Mouse (Mus musculus): ENCODE measurements around the gene Spem1.

The Spem1 gene

DNA sequence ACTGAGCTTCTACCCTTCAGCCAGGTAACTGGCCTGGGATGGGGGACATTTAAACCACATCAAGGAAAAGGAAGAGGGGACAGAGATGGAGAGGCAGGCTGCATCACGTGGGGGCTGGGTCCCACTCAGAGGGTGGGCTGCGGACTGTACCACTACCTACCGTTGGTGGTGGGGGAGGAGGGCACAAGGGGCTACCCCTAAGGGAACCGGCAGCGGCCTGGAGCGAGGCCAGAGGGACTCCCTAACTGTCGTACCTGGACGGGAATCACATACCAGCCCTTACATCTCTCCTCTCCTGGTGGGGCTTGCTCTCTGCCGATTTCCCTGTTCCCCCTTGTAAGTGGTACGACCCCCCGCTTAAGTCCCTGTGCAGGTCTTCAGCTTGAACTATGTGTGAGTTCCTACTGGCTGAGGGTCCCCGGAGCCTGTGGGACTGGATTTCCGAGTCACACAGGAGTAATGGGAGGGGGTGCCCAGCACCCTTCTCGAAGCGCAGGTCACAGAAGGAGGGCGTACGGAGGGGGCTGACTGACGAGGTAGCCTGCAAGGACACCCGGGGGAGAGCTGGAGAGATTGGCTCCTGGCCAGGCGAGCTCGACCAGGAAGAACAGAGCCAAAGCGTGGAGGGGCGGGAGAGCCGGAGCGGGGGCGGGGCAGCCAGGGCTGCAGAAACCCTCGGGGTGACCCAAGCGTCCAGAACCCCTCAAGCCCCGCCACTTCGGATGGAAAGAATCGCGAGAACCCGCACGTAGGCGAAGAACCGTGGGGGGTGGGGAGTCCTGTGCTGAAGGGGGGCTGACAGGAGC is 21.4 kb downstream of the Spem1 start:
- no peak for DNase-seq (ENCODE audit: low spot score in 2 of 2)

DNA sequence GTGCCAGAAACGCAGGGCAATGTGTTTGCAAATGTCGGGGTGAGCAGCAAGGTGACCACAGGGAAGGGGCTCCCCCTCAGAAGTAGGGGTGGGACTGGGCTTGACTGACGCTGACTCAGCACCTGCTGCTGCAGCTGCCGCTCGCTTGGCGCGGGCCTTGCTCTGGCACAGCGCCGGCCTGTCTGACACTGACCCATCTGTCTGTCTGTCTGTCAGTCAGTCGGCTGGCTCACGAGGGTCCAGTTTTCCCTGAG is 21.9 kb downstream of the Spem1 start:
- no peak for DNase-seq (ENCODE audit: low spot score in 2 of 2)

DNA sequence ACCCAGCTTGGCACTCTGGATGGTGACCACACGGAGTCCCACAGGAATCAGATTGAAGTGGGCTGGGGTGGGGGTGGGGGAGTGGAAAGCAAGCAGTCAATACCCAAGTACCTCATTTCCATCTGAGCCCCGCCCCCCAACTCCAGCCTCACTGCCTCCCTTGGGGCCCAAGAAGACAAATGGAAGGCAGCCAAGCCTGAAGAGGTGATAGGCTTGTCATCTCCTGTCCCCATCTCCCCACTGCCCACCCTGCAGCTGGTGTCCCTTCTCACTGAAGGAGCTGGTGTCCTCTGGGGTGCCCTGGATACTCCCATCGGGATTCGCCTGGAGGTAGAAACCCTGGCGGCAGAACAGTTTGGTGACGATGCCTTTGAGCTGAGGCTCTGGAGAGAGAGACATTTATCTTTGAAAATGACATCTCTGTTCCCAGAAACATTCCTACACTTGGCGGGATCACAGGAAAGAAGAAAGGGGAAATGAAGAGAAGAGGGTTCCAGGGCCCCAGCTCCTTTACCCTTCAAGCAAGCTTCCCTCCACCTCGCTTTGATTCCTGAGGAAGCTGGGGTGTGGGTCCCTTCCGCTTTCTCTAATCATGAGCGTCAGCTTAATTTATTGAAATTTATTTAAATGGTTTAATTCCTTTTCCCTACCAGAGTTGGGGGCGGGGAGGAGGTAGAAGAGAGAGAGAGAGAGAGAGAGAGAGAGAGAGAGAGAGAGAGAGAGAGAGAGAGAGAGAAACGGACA is 22.4 kb downstream of the Spem1 start:
- DNase-seq (ENCODE audit: low spot score in 2 of 2): peak; percentile 66 to 73

DNA sequence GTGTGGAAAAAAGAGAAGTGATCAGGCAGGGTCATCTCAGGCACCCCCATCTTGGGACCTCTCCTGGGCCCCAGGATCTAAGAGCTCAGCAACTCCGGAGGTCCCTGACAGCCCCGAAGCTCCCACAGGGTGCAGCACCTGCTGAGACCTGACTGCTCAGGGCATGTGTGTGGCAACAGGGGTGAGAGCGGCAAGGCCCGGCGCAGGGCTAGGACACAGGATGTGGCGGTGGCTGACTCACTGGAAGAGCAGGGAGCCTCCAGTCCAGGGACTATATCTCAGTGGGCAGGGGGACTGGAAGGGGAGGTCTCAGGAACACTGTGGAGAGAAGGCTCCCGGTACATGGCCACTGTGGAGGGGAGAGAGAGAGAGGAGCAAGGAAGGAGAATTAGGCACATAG is 24.1 kb downstream of the Spem1 start:
- DNase-seq (ENCODE audit: low spot score in 2 of 2): no peak

DNA sequence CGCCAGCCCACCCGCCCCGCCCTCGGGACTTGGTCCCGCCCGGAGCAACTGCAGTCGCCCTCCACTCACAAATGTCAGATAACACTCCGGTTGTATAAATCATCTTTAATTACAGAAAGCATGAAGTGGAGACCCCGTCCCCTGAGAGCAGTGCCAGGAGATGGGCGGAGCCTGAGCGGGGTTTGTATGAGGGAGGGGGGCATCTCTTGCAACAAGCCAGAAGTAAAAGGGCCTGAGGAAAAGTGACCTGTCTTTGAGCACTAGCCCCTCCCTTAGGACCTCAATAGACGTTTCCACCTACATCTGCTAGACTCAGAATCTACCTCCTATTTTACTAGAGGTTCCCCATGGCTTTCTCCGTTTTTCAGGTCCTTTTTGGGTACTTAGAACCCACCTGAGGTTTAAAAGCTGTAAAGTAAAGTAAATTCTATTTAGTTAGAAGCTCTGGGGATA is 26.0 kb downstream of the Spem1 start:
- DNase-seq (ENCODE audit: low spot score in 2 of 2): no peak

DNA sequence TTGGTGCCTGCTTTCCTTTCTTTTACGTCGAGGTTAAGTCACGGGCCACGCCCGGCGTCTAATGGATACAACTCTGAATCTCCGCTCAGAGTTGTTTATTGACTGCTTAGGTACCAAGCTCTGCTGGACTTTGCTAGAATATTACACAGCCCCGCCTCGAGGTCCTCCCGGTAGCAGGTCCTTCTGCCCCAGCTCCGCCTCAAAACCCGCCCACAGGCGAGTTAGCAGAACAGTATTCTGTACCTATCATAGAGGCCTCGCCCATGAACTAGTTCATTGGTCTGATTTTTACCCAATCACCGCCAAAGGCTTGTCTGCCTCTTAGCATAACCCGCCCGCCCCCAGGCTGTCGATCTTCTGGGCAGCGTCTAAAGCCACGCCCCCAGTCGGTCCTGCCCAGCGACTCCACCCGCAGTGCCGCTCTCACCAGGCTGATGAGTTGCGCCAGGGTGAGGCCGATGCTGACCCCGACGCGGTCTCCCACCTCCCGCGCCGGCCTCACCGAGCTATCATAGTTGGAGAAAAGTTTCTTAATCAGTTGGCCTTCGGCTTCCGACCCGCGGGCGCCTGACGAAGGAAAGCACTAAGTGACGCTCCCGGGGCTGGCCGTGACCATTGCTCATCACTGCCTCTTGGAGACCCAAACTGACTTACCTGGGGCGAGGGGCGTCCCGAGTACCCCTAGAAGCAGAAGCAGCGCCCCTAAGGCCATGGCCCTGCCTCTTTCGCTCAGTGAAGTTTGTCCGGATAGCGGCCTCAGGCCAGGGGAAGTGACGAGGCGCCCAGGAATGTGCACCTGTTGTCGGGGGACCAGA is 26.6 kb downstream of the Spem1 start, which contains the start of gene Chrnb1:
Chrnb1 (minus strand) TSS at position 776 of the 815 bp plus-strand sequence.
- DNase-seq (ENCODE audit: low spot score in 2 of 2): peak; percentile 98 to 99

DNA sequence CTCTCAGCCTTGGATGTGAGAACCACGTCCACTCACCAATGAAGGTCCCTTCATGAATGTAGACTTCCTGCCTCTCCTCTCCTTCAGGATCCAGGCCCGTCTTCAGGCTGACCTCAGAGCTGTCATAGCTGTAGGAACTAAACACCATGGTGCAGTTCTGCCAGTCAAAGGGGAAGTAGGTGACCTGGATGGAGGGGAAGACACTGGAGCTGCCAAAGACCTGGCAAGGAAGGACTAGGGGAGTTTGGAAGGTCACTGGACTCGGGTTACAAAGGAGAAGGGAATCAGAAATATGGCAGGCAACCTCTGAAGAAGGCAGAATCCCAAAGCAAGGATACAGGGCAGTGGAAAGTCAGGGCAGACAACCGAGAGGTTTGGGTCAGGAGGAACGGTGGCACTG is 28.6 kb downstream of the Spem1 start:
- DNase-seq (ENCODE audit: low spot score in 2 of 2): no peak

DNA sequence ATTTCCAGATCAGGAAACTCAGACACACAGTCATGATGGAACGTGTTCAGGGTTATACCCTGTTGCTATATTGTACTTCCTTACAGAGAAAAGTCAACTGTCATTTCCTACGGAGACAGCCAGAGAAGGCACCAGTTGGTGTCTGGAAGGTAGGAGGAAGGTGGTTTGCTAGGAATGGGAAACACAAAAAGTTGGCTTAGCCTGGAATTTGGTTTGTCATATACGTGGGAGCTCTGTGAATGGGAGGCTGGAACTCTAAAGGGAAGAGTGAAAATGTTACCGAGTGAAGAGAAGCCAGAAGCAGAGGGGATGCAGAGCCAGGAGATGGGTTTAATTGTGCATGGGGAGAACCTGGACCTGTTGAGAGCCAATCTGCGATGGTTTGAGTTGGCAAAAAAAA is 30.6 kb downstream of the Spem1 start:
- DNase-seq (ENCODE audit: low spot score in 2 of 2): no peak

DNA sequence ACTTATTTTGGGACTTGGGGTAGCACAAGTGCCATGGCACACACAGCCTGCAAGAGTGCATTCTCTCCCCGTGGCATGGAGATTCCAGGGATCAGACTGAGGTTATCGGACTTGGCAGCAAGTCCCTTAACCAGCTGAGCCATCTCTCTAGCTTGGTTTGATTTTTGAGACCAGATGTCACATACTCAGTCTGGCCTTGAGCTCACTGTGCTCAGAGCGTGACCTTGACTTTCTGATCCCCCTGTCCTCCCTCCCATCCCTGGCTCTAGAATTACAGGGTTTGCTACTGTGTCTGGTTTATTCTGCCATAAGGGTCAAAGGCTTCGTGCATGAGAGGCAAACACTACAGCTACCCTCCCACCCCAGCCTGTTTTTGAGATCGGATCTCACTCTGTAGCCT is 32.5 kb downstream of the Spem1 start:
- no peak for DNase-seq (ENCODE audit: low spot score in 2 of 2)

DNA sequence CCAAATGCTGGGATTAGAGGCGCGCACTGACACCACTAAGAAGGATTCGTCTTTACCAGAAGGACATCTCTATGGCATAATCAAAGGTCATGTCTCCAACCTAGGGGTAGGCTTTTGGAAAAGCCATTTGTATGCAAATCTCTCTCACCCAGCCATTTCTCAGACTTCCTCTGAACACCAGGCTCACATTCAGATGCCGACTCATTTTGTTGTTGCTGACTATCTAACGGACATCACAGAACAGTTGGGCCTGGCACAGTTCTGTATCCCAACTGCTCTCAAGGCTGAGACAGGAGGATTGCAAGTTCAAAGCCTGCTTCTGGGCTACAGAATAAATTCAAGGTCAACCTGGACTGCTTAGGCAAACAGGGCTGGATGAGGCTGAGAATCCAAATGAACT is 34.7 kb downstream of the Spem1 start:
- no peak for DNase-seq (ENCODE audit: low spot score in 2 of 2)

DNA sequence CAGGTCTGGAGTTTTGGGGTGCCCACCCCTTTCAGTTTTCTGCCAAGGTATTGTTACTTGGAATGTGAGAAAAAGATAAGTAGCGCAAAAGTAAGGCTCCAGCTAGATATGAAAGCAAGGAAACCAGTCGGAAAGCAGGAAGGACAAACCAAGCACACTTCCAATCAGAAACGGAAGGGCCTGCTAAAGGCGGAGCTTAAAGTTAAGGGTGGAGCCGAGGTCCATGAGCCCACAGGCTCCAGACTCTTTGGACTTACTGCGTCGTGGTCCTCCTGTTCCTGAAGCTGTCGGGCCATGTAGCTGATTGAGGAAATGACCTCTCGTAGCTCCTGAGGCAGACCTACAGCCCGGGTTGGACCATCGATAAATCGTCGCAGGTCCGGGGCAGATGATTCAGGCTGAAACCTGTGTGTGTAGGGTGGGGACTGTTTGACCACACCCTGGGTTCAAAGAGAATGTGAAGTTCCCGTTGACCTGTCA is 37.1 kb downstream of the Spem1 start:
- DNase-seq (ENCODE audit: low spot score in 2 of 2): peak in 1 of 2 experiments; percentile 38

DNA sequence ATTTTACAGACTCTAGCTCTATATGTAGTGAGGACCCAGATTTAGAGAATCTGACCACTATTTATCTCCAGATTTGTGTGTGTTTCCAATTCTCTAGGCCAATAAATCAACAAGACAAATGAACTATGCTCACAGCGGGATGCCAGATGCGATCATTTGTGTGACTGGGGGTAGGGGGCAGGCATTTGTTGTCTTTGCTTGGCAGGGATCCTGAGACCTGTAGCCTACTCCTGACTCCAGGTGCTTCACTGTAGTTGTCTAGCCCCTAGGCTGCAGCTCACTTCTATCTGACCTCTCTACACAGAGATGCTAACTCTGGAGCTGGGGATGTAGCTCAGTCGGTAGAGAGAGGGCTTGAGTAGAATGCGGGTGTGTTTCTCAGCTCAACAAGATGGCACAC is 40.2 kb downstream of the Spem1 start:
- DNase-seq (ENCODE audit: low spot score in 2 of 2): no peak

DNA sequence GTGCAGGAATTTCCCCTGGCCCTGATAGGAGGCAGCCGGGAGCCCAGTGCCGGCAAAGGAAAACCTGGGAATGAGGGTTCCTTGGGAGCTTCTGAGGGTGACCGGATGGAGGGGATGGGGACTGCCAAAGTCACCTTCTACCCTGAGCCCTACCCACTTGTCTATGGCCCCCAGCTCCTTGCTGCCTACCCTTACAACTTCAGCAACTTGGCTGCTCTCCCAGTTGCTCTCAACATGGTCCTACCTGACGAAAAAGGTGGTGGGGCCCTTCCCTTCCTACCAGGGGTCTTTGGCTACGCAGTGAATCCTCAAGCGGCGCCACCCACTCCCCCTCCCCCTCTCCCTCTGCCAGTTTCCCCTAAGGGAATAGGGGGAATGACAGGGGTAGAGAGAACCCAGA is 43.0 kb downstream of the Spem1 start:
- no peak for DNase-seq (ENCODE audit: low spot score in 2 of 2)

DNA sequence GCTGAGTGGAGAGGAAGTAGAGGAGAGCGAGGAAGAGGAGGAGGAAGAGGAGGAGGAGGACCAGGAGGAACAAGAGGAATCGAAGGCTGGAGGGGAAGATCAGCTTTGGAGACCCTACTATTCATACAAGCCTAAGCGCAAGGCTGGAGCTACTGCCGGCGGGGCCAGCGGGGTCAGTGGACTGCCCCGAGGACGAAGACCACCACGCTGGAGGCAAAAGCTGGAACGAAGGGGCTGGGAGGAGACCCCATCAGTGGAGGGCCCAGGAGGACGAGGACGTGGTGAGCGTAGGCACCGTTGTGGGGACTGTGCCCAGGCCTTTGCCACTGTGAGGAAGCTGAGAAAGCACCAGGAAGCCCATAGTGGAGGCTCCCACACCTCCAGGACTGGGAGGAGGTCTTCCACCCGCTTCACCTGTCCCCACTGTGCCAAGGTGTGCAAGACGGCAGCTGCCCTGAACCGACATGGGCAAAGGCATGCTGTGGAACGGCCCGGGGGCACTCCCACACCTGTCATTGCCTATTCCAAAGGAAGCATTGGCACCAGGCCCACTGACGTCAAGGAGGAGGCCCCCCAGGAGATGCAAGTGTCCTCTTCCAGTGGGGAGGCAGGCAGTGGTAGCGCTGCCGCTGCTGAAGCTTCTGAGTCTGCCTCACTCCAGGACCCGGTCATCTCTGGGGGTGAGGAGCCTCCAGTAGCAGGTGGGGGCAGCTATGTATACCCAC is 43.6 kb downstream of the Spem1 start:
- DNase-seq (ENCODE audit: low spot score in 2 of 2): no peak

DNA sequence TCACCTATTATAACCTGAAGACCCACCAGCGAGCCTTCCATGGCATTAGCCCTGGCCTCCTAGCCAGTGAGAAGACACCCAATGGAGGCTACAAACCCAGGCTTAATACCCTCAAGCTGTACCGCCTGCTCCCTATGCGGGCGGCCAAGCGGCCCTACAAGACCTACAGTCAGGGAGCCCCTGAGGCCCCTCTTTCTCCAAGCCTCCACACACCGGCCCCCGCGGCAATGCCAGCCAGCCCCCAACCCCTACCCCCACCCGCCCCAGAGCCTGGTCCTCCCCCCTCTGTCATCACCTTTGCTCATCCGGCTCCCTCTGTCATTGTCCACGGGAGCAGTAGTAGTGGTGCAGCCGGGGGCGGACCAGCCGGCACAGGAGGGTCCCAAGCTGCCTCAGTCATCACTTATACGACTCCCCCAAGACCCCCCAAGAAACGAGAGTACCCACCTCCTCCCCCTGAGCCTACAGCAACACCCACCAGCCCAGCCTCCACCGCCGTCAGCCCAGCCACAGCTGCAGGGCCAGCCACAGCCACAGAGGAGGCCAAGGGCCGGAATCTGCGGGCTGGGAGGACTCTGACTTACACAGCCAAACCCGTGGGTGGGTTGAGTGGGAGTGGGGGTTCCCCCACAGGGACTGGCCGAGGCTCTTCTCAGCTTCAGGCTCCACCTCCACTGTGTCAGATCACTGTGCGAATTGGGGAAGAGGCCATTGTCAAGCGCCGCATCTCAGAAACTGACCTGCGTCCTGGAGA is 44.3 kb downstream of the Spem1 start:
- DNase-seq (ENCODE audit: low spot score in 2 of 2): no peak

DNA sequence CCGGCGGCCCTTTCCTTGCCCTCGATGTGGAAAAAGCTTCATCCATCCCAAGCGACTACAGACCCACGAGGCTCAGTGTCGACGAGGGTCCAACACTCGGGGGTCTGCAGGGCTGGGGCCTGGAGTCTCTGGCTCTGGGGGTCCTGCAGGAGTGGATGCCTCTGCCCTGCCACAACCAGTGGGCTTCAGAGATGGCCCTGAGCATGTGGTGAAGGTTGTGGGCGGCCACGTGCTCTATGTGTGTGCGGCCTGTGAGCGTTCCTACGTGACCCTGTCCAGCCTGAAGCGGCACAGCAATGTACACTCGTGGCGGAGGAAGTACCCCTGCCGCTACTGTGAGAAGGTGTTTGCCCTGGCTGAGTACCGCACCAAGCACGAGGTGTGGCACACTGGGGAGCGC is 45.5 kb downstream of the Spem1 start:
- no peak for DNase-seq (ENCODE audit: low spot score in 2 of 2)

DNA sequence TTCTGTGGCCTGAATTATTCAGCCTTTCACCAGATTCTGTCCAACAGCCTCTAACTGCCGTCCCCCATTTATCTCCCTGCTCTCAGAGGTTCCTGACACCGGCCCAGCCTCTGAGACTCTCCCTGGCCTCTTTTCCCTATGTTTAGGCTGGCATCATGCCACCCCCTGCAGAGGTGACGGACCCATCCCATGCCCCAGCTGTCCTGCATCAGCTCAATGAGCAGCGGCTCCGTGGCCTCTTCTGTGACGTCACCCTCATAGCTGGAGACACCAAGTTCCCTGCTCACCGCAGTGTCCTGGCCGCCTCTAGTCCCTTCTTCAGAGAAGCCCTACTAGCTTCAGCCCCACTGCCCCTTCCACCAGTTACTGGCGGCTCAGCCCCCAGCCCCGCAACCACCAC is 46.3 kb downstream of the Spem1 start:
- no peak for DNase-seq (ENCODE audit: low spot score in 2 of 2)

DNA sequence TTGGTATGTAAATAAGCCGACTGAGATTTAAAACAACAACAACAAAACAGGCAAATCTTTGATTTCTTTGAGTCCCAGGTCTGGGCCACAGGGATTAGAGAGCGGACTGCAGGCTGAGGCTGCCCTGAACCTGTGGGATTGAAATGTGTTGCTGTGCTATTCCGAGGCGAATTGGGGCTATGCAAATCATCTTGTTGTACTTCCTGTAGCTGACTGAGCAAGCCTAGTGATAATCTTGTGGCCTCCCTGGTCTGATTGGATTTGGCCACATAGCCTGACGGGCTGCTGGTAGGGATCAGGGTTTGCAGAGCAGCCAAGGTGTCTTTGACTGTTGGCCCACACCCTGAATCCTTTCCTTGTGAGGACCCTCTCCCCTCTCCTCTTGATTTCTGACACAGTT is 47.0 kb downstream of the Spem1 start:
- peak; percentile 37 to 45 for DNase-seq (ENCODE audit: low spot score in 2 of 2)

Measured in spleen, postnatal 36 days (tissue).